Mouse (Mus musculus) gastrocnemius, adult 8-10 months (tissue): ENCODE data around the gene Gm21725. TPM values are rescaled to one million over a fixed set of nuclear protein-coding genes. Genes with fewer than 3 reads are reported as not detected.
"Not testable (repeated sequence)": the region's sequence is repeated elsewhere in the genome, so short reads cannot be mapped to it uniquely, and the experiment has no call there.

ENCODE experiments used
- DNase-seq, 2 experiments: peaks; one replicate each; pipeline ENCODE4 v3.0.0; 2022; ENCODE audit warnings: low spot score in 2 of 2
- total RNA-seq, 4 experiments: library from RNA; stranded (reverse); gene quantifications; 2 replicates each; pipeline ENCODE4 v1.2.4; 2022

The Gm21725 gene
- not detected for total RNA-seq

GRCm38 (mm10) chrY:13348963-13349362 is at the start of gene Gm21725:
Gene Gm21725, minus strand, starts transcription at chrY:13349063.
- not testable (repeated sequence) for DNase-seq

Other genes starting within 250 kb of the Gm21725 start
- gene Gm21891, start 215.6 kb downstream of the Gm21725 start, total RNA-seq: not detected
- gene Gm21425, start 187.1 kb downstream of the Gm21725 start, total RNA-seq: not detected
- not detected for gene Gm21828, start 125.1 kb downstream of the Gm21725 start, total RNA-seq
- gene Gm21440, start 96.7 kb downstream of the Gm21725 start, total RNA-seq: not detected
- not detected for gene Gm21454, start 96.6 kb downstream of the Gm21725 start, total RNA-seq
- not detected for gene Gm21866, start 116.5 kb upstream of the Gm21725 start, total RNA-seq
- not detected for gene Gm20773, start 145.0 kb upstream of the Gm21725 start, total RNA-seq